Mouse (Mus musculus): ENCODE results near the gene Gcm2.

DNA sequence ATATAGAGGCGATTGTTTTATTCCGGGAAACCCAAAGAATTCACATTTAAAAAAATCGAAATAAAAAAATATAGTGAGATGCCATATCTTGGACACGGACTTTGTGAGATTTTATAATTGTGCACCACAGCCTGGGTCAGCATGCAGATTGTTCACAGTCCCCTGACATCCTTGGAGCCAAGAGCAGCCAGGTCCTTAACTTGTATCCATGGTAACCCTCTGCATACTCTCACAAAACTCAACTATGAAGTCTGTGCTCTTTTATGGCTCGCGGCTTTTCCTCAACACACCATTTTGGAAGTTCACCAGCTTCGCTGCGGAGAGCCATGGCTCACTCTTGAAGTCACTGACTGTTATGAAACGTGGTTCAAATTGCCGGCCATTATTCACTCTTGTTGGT lies 16.7 kb downstream of the Gcm2 start:
- no peak for TF ChIP-seq TAL1 (IDR thresholded peaks at IDR 0.05; ENCODE audit: low read length)
- TF ChIP-seq GATA1 (IDR thresholded peaks at IDR 0.05; ENCODE audit: low read length) = no peak
